Mouse (Mus musculus): ENCODE results near the gene Pde6g. TPM values are rescaled to one million over a fixed set of nuclear protein-coding genes. Genes with fewer than 3 reads are reported as not detected.

Gene Pde6g
- polyA plus RNA-seq, 1 experiment = 0.34 TPM

DNA sequence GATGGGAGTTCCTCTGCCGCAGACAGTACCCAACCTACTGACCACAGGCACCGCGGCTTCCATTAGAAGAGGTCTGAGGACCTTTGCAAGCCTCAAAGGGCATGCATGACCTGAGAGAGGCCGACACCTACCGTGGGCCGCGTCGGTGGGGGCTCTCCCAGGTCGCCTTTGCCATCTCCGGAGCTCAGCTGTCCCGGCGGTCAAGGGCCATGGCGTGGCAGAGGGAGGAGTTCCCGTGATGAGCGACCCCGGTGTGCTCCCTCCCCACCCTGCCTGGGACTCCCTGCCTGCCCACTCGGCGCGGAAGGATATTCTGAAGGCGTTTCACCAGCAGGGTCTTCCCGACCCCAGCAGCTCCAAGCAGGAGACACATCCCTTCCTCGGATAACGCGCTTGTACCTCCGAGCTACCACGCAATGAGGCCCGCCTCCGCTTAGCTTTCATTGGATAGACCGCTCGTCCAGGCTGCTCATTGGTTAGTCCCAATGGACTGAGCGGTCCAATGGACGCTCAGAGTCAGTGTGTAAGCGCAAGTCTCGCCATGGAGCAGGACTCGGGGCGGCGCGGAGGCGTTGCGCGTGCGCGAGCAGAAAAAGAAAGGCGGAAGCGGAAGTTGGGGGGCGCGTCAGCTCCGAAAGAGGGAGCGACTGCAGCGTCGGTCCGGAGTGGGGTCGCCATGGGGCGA lies 13.9 kb upstream of the Pde6g start, which contains the start of gene Arl16:
Arl16 (minus strand) TSS at position 557 of the 685 bp plus-strand sequence.
- peak; percentile 79 for DNase-seq (ENCODE audit: low spot score)

DNA sequence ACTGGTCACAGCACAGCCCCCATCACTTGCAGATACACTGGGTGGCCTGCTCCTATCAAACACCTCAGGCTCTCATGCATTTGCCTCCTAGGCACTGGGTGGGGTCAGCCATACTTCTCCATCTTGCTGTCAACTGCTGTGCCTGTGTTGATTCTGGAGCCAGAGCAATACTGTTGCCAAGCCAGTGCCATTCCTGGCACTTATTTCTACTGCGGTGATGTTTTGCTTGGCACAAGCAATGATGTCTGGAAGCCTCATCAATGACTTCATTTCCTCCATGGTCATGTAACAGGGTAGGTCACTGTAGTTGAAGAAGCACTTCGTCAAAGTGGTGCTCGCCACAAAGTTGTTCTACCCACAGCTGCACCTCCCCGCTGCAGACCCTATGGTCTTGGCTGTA lies 12.2 kb upstream of the Pde6g start:
- DNase-seq (ENCODE audit: low spot score) = no peak

DNA sequence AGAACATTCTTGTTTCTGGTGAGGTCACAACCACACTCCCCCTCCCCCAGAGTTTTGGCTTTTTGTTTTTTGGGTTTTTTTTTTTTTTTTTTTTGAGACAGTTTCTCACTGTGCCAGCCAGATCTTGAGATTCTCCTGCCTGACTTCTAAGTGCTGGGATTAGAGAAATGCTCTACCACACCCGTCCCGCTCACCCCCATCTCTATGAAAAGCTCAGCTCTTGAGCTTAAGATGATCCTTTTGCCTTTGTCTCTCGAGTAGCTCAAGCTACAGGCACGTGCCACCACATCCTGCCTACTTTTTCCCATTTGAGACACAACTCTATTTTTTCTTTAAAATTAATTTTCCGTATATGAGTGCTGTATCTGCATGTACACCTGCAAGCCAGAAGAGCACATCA lies 11.1 kb upstream of the Pde6g start:
- no peak for DNase-seq (ENCODE audit: low spot score)

DNA sequence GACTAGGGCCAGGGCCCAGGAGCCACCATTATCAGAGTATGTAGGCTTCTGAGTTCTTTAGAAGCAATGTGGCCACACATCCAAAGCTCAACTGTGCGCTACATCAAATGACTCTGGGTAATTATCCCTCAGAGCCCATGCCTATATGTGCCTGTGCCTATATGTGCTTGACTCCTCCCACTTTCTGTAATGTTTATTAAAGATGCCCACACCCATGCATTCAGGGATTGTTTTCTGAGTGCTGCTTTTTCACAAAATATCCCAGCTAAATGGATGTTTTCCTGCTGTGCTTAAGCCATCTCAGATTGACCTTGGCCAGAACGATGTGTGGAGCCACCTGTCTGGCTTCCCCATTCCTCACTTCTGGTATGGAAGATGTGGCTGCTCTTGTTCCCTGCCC lies 10.2 kb upstream of the Pde6g start:
- no peak for DNase-seq (ENCODE audit: low spot score)

DNA sequence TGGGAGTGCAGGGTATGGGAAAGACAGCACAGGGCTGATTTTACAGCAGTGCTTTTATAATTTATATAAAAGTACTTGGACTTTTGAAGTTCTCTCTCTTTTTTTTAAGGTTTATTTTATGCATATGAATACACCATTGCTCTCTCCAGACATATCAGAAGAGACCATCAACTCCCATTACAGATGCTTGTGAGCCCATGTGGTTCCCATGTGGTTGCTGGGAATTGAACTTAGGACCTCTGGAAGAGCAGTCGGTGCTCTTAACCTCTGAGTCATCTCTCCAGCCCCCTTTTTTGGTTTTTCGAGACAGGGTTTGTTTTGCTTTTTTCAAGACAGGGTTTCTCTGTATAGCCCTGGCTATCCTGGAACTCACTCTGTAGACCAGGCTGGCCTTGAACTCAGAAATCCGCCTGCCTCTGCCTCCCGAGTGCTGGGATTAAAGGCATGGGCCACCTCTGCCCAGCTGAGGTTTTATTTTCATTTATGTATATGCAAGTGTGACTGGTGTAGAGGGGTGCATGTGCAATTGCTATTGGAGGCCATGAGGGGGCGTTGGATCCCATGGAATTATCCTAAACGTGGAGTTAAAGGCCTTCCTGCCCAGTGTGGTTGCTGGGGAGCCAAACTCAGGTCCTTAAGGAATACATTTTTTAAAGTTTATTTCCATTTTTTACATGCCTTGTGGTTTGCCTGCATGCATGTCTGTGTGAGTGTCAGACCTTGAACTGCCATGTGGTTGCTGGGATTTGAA lies 5.7 kb upstream of the Pde6g start:
- DNase-seq (ENCODE audit: low spot score) = no peak

DNA sequence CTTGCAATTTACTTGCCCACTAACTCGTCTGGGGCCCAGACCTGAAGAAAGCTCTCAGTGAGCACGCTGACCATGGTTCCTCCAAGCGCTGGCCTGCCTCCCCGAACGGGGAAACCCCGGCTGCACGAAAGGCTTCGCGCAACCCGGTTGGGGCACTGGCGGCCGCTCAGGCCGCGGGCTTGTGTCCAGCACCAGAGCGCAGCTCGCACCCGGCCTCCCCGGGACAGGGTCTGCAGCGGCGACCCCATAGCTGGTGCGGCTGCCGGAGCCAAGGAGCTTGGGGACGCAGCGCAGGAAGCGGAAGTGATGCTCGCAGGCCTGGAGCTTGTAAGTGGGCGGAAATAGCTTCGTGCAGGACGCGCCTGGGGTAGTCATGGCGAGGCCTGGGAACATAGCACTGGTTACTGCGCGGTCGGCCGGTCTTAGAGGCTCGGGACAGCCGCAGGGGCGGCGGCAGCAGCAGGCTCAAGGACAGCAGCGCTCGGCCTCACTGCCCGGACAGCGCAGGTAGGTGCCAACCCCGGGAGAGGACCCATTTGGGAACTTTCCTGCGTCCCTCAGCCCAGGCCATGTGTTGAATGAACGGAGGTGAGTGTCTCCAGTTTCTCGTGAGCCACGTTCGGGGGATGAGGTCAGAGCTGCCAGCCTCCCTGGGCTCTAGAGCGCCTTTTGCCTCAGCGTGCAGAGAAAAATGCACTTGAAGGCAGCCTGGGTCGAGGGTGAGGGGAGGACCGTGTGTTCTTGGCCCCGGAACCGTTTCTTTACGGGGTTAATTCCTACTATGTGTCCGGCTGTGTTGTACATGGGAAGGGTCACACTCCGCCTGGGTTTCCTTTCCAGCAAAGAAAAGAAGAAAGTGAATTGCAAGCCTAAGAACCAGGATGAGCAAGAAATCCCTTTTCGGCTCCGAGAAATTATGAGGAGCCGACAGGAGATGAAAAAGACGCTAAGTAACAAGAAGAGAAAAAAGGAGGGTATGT lies 4.8 kb upstream of the Pde6g start, which contains the start of the genes Oxld1 and Ccdc137:
Oxld1 (minus strand) TSS at position 297 of the 980 bp plus-strand sequence.
Ccdc137 (plus strand) TSS at position 344 of the 980 bp plus-strand sequence.
- peak; percentile 70 for DNase-seq (ENCODE audit: low spot score)

DNA sequence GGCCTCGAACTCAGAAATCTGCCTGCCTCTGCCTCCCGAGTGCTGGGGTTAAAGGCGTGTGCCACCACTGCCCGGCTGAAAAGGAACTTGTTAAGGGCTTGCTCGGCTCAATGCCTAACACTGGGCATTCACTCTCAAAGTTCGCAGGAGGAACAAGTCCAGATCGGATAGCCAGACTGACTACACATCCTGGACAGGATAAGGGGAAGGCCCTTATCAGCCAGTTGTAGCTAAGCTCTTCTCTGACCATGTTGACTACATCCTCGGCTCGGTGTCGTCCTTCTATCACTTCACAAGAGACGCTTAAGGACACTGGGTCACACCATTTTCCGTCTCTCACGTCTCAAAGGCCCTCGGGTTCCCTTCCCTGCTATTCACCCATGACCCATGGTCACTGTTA lies 4.1 kb upstream of the Pde6g start:
- DNase-seq (ENCODE audit: low spot score) = no peak

DNA sequence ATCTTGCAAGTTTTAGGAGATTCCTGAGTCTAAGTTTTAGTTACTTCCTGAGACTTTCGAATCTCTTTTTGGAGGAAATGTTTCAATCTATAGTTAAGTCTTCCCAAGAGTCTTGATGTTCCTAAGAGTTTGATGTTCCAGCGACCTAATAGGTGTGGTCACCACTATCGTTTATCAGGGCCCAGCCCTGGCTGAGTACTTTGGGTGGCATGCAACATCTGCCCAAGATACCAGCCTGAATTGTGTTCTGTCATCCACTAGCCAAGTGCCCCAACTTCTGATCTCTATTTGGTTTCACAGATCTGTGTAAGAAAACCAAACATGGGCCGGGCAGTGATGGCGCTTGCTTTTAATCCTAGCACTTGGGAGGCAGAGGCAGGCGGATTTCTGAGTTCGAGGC lies 2.1 kb upstream of the Pde6g start:
- no peak for DNase-seq (ENCODE audit: low spot score)

DNA sequence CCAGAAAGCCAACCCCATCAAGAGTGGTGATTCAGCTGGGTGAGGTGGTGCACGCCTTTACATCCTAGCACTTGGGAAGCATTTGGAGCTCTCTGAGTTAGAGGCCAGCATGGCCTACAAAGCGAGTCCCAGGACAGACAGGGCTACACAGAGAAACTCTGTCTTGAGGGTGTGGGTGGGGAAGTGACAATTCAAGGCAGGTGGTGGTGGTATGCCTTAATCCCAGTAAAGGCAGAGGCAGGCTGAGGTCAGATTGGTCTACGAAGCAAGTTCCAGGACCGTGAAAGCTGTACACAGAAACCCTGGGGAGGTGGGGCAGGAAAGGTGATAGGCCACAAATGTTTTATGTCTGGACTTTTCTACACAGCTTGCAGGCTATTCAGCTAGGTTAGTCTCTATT lies 1.7 kb upstream of the Pde6g start:
- no peak for DNase-seq (ENCODE audit: low spot score)

DNA sequence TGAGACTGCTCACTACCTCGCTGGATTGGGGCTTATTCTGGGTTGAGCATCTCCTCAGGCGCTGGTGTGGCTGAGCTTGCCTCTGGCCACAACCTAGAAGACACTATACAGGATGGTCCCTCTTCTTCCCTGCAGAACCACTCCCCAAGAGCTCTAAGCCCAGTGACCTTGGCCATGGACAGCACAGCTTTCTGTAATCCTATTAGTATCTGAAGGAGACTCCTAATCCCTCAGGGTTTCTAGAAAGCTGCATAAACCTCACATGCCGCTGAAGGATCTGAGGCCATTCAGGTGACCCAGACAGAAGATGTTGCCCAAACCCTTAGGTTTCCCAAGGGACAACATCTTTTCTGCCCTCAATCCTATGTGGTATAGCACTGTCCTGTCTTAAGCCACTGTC lies 1.1 kb downstream of the Pde6g start:
- no peak for DNase-seq (ENCODE audit: low spot score)

DNA sequence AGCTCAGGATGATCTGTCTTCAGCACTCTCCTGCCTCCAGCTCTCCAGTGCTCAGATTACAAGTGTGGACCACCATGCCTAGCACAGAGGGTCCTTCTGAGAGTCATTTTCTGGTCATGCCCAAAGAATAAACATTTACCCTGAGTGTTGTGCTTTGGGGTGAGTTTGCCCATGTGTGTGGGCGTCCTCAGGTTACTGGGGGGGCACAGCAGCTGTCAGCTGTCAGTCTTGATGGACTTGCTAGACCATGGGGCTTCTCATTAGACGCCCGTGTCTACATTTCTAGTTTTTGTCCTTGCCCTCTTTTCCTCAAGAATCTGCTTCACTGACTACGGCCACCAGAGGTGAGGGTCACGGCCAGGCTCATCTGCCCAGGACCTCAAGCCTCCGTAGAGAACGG lies 6.1 kb downstream of the Pde6g start:
- DNase-seq (ENCODE audit: low spot score) = no peak

DNA sequence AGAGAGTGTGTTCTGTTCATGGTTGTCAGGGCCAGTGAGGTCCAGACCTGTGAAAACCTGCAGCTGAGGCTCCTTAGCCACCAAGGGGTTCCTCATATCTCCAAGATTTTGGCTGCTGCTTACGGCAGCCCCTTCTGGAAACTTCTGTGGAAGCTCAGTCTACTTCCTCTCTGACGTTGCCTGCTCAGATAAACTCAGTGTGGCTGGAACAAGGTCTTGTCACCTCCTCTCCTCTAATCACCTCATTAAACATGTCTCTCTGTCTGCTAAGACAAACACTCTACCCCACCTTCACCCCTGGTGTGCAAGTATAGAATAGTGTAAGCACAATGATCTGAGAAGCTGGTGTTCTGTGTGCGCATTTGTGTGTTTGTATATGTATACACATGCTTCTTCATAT lies 7.8 kb downstream of the Pde6g start:
- no peak for DNase-seq (ENCODE audit: low spot score)

DNA sequence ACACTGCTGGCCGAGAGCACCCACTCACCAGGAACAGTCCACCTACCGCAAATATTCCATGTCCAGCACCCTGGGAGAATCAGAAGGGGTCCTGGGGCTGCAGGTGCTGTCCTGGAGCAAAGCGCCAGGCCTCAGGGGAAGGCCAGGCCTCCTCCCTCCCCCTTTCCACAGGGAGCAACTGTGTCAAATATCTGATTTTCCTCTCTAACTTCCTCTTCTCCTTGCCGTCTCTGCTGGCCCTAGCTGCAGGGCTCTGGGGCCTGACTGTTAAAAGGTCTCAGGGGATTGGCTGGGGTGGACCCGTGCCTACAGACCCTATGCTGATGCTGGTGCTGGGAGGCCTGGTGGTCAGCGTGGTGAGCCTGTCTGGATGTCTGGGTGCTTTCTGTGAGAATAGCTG lies 9.2 kb downstream of the Pde6g start:
- DNase-seq (ENCODE audit: low spot score) = no peak

DNA sequence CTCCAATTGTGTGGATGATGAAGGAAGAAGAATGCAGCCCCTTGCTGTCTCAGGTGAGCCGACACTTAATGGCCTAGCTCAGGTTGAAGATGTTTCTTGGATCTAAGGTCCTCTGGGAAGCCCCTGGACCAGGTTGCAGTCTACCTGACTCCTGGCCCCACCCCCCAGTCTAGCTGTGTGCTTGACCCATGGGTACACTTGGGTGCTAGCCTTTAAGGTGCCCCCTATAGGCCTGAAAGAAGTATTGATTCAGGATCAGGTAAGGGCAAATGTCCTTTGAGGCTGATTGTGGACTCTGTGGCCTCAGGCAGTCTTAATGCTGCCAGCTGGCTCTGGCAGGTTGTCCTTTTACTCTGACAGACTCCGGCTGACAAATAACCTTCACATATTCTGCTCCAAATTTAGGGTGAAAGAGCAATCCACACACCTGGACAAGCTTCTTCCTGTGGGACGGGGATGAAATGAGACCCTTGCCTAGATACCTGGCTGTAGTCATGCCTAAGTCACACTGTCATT lies 10.5 kb downstream of the Pde6g start:
- DNase-seq (ENCODE audit: low spot score) = no peak

DNA sequence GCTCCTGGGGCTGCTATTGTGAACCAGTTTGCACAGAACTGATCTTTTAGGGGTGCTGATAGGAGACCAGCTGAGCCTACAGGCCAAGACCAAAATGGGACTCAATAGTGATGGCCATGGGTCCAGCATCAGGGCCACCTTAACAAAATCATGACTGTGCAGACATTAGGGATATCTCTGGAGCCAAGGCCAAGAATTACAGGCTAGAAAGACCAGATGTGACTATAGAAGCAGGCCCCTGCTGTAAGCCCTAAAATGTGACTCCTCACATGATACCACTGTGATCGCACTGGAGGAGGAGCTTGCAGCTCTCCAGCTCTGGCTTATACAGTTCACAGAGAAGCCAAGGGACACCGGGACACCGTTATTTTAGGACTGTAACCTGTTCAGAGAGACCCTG lies 11.0 kb downstream of the Pde6g start, which contains the start of gene Tspan10:
Tspan10 (plus strand) TSS at position 301 of the 400 bp plus-strand sequence.
- no peak for DNase-seq (ENCODE audit: low spot score)

DNA sequence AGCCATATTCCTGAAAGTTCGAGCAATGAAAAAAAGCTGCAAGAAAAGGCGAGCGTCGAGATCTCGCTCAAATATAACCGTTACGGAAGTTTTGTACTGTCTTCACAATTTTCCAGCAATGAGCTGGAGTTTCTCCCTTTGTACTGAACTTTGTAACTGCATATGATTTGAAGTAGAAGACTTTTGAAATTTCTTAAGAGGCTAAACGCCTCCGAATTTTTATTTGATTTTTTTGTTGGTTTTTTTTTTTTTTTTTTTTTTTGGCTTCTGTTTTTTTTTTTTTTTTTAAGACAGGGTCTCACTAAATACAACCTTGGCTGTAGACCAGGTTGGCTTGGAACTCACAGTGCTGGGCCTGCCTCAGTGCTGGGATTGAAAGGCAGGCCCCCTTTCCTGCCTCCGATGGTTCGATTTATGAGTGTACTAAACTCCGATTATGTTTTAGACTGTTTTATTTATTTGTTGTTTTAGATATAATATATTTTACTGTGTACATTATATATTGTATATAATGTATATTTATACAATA lies 15.4 kb downstream of the Pde6g start:
- no peak for DNase-seq (ENCODE audit: low spot score)

DNA sequence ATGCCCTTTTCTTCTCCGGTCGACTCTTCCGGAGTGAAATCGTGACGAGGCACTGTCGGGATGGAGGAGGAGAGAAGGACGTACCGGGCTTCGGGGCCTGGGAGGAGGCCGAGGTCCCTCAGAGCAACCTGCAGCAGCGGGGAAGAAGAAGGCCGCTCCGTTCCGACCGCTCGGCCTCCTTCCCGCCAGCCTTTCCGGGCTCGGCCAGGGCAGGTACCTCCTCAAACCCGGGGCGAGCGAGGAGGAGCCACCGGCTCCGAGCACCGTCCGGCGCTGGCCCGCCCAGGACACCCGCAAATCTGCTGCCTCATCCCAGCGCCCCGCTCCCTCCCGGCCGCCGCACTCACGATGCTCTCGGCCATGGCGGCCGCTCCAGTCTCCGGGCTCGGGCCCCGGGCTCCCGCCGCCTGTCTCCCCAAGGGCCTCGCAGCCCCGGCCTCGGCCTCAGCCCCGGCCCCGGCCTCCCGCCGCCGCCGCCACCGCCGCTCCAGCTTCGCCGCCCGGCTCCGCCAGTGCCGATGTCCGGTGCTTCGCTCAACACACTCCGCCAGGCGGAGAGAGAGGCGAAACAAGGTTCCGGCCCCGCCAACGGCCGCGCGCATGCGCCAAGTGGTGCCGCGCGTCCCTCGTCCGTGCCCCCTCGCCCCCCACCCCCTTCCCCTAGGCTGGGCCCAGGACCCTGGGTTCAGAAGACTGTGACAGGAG lies 16.0 kb downstream of the Pde6g start, which contains the start of gene Nploc4:
Nploc4 (minus strand) TSS at position 557 of the 705 bp plus-strand sequence.
- DNase-seq (ENCODE audit: low spot score) = peak; percentile 84

DNA sequence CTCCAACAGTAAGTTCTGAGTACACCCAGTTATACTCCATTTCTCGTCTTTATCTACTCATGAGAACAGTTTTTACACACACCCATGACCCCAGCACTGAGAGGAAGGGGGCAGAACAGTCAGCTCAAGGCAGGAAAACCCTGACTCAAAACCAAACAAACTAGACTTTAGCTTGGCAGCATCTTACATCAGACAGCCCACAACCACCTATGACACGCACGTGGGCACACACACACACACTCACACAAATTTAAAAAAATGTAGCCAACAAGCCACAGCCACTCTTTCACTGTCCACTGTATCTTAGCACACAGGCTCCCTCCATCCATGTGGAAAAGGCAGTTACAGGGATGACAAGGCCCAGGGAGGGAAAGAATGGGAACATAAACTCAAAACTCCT lies 26.6 kb downstream of the Pde6g start:
- no peak for DNase-seq (ENCODE audit: low spot score)

DNA sequence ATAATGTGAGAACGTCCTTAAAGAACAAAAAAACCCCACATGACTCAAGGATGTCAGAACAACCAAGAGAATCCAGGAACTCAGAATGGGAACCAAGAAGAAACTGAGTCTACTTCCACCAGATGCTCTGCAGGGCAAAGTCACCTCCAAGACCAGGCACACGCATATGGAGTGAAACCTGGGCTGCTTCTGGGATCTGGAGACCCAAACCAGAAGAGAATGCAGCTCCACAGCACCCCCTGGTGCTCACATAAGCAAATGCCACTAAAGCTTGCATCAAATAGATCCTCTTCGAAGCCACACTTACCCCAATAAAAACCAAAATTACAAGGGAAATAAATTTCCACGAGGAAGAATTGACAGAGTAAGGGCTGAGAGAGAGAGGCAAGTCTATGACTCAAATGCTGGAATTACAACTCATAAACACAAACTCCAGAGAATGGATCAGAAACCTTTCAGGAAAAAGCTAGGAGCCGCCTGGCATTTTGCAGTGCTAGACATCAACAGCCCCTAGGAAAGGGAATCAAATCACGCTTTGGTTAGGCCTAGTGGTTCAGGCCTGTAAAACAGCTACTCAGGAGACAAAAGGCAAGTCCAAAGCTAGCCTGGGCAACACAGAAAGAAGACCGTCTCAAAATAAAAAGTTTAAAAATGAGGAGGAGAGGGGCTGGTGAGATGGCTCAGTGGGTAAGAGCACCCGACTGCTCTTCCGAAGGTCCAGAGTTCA lies 29.6 kb downstream of the Pde6g start:
- DNase-seq (ENCODE audit: low spot score) = no peak

All from urinary bladder, adult 2 months (tissue).